Mouse (Mus musculus): ENCODE measurements at regions not wholly inside any gene's neighbourhood (a gene's known extent, or its start where the extent isn't known, plus 50 kb on each side); places are given as distances from the start of the nearest gene placed in this dataset.

DNA sequence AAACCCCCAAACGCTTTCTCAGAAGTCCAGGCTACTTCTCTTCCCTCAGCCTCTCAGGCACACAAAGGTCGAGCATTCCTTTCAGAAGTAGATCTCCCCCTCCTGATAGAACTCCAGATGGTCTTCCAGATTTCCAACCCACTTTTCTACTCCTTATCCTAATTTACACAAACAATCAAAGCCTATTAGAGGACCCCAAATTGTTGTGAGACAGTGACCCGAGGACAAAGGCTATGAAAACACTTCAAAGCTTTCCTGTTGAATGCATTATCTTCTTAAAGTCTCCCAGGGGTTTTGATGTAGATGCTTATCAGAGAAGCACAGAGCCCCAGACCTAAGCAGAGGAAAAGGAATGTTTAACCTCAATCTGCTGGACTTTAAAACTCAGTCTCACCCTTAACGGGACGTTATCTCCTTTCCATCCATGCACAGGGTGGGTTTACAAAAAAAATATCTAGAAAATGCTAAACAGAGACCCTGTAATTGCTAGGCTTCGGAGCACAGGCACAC, 370.9 kb downstream of the Galc start:
- Histone ChIP-seq H3K27ac (replicated peaks; ENCODE audit: low read depth, low read length) (no peak overlapping the region), H3K9me3 (ENCODE audit: control insufficient read depth, low read length) (no peaks in the 10 kb centered on the region), H3K4me2 (ENCODE audit: low read depth, low read length) (peak overlapping the region; percentile 43), H3K4me1 (ENCODE audit: control insufficient read depth, insufficient read depth, low read length) (peaks cover 9% of the 10 kb centered on the region), H3K36me3 (ENCODE audit: control insufficient read depth, insufficient read depth, low read length) (no peaks in the 10 kb centered on the region), H3K27me3 (replicated peaks; ENCODE audit: control insufficient read depth, insufficient read depth, low read length) (no peaks in the 10 kb centered on the region), H3K4me3 (ENCODE audit: low read depth, low read length) (peak overlapping the region; percentile 8), H3K9ac (ENCODE audit: low read depth, low read length) (peak overlapping the region; percentile 32; the same call in 1 of the 2 replicates)
- 14% methylated on average over 6 of the region's 6 CpGs for WGBS
- DNase-seq (ENCODE audit: low spot score) (peak; percentile 8), ATAC-seq (ENCODE audit: low read depth) (no peak)

DNA sequence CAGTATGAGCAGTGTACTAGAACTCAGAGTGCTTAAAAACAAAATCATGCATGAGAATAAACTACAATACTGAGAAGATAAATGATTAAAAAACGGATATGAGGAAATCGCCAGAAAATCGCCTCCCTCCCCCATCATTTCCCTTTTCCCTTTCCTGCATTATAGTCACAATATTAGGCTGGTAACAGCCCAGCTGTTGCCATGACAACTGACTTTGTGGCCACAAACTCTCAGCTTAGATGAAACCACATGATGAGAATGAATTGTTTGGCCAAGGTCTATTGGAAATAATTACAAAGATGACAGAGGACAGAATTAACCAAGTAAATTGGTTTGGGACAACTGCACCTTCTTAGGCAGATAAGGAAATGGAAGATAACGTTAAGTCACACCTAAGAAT, 376.8 kb downstream of the Galc start:
- DNase-seq (ENCODE audit: low spot score) (no peak), ATAC-seq (ENCODE audit: low read depth) (no peak)
- no peaks in the 10 kb centered on the region for H3K9me3 ChIP-seq (ENCODE audit: control insufficient read depth, low read length)
- H3K27me3 ChIP-seq (replicated peaks; ENCODE audit: control insufficient read depth, insufficient read depth, low read length) = no peaks in the 10 kb centered on the region
- H3K27ac ChIP-seq (replicated peaks; ENCODE audit: low read depth, low read length) = no peak overlapping the region
- H3K4me1 ChIP-seq (ENCODE audit: control insufficient read depth, insufficient read depth, low read length) = no peaks in the 10 kb centered on the region
- no peaks in the 10 kb centered on the region for H3K36me3 ChIP-seq (ENCODE audit: control insufficient read depth, insufficient read depth, low read length)
- no peak overlapping the region for H3K9ac ChIP-seq (ENCODE audit: low read depth, low read length)
- no peak overlapping the region for H3K4me3 ChIP-seq (ENCODE audit: low read depth, low read length)
- WGBS = 82% methylated on average over 4 of the region's 4 CpGs
- no peak overlapping the region for H3K4me2 ChIP-seq (ENCODE audit: low read depth, low read length)

DNA sequence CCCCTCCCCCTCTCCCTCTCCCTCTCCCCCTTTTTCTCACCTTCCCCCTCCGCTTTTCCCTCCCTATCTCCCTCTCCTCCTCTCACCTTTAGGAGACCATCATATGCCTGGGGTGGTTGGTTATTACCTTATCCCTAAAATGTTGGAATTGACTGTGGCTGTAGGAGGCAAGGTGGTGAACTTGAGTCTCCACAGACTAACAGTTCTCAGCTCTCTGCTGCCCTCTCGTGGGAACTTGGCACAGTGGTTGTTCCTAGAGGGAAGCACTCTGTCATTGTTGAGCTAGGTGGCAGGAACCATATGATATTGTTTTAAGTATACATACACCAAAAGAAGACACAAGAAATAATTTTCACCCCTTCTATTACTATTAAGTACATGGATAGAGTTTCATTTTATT, 386.9 kb downstream of the Galc start:
- ATAC-seq (ENCODE audit: low read depth) = peak; percentile 76; the same call in 1 of the 2 replicates

DNA sequence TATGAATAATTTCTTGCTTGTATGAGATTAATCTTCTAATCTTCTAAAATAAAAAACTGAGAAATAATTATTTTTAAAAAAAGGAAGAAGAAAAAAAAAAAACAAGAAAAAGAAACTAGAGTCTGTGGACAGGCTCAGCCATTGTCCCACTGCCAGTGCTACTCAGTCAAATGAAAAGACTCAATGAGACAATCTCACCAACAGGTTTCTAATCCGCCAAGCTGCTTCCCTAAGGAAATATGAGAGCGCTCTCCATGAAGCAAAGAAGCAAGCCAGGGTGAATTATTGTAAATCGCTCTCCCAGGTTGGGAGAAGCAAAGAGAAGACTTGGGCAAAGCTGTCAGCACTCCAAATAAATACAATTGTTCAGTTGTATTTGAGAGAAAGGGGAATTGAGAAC, 396.3 kb downstream of the Galc start:
- WGBS = 70% methylated on average over 3 of the region's 3 CpGs
- Histone ChIP-seq H3K36me3 (ENCODE audit: control insufficient read depth, insufficient read depth, low read length) (no peaks in the 10 kb centered on the region), H3K27me3 (replicated peaks; ENCODE audit: control insufficient read depth, insufficient read depth, low read length) (no peaks in the 10 kb centered on the region), H3K4me1 (ENCODE audit: control insufficient read depth, insufficient read depth, low read length) (no peaks in the 10 kb centered on the region), H3K9me3 (ENCODE audit: control insufficient read depth, low read length) (no peaks in the 10 kb centered on the region), H3K27ac (replicated peaks; ENCODE audit: low read depth, low read length) (no peak overlapping the region), H3K4me3 (ENCODE audit: low read depth, low read length) (no peak overlapping the region), H3K9ac (ENCODE audit: low read depth, low read length) (no peak overlapping the region), H3K4me2 (ENCODE audit: low read depth, low read length) (no peak overlapping the region)
- DNase-seq (ENCODE audit: low spot score) (peak; percentile 8), ATAC-seq (ENCODE audit: low read depth) (no peak)

More for the DNA sequence above, 386.9 kb downstream of the Galc start:
- Histone ChIP-seq H3K4me3 (ENCODE audit: low read depth, low read length) (no peak overlapping the region), H3K4me2 (ENCODE audit: low read depth, low read length) (no peak overlapping the region), H3K27ac (replicated peaks; ENCODE audit: low read depth, low read length) (no peak overlapping the region), H3K9me3 (ENCODE audit: control insufficient read depth, low read length) (no peaks in the 10 kb centered on the region), H3K36me3 (ENCODE audit: control insufficient read depth, insufficient read depth, low read length) (no peaks in the 10 kb centered on the region), H3K9ac (ENCODE audit: low read depth, low read length) (no peak overlapping the region), H3K4me1 (ENCODE audit: control insufficient read depth, insufficient read depth, low read length) (no peaks in the 10 kb centered on the region), H3K27me3 (replicated peaks; ENCODE audit: control insufficient read depth, insufficient read depth, low read length) (no peaks in the 10 kb centered on the region)
- WGBS = 8% methylated on average over 2 of the region's 2 CpGs
- DNase-seq (ENCODE audit: low spot score) = peak; percentile 84

DNA sequence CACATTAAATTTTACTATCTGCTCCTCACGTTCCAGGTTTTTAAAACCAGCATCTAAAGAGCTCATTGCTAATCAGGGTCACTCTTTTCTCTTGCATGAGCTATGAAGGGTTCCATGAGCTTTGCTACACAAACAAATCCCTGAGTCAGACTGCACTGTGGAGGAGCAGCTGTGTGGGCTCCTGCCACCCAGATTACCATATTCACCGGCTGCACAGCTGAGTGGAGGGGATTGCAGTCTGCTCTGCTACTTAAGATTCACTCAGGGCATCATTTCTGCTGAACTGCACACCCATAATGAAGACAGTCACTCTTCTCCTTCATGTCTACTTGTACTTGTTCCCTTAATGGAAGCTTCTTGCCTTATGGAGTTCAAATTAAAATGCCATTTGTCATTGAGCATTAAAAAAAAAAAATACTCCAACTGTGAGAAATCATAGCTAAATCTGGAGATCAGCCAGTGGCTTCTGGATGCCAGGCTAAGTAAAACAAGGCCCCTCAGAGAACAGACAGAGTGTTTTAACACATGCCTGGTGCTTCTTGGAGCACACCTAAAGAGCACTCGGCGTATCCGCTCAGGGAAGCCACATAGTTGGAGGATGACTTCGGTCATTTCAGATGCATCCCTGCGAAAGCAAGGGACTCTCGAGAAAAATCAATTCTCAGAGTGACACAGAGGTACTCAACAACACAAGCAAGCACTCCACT, 422.9 kb downstream of the Galc start:
- H3K27me3 ChIP-seq (replicated peaks; ENCODE audit: control insufficient read depth, insufficient read depth, low read length) = no peaks in the 10 kb centered on the region
- H3K9ac ChIP-seq (ENCODE audit: low read depth, low read length) = no peak overlapping the region
- no peak overlapping the region for H3K27ac ChIP-seq (replicated peaks; ENCODE audit: low read depth, low read length)
- no peak overlapping the region for H3K4me2 ChIP-seq (ENCODE audit: low read depth, low read length)
- H3K4me1 ChIP-seq (ENCODE audit: control insufficient read depth, insufficient read depth, low read length) = no peaks in the 10 kb centered on the region
- ATAC-seq (ENCODE audit: low read depth) = no peak; the same call in 1 of the 2 replicates
- H3K4me3 ChIP-seq (ENCODE audit: low read depth, low read length) = no peak overlapping the region
- no peaks in the 10 kb centered on the region for H3K9me3 ChIP-seq (ENCODE audit: control insufficient read depth, low read length)
- 83% methylated on average over 8 of the region's 8 CpGs for WGBS
- peak; percentile 31 for DNase-seq (ENCODE audit: low spot score)
- H3K36me3 ChIP-seq (ENCODE audit: control insufficient read depth, insufficient read depth, low read length) = no peaks in the 10 kb centered on the region

DNA sequence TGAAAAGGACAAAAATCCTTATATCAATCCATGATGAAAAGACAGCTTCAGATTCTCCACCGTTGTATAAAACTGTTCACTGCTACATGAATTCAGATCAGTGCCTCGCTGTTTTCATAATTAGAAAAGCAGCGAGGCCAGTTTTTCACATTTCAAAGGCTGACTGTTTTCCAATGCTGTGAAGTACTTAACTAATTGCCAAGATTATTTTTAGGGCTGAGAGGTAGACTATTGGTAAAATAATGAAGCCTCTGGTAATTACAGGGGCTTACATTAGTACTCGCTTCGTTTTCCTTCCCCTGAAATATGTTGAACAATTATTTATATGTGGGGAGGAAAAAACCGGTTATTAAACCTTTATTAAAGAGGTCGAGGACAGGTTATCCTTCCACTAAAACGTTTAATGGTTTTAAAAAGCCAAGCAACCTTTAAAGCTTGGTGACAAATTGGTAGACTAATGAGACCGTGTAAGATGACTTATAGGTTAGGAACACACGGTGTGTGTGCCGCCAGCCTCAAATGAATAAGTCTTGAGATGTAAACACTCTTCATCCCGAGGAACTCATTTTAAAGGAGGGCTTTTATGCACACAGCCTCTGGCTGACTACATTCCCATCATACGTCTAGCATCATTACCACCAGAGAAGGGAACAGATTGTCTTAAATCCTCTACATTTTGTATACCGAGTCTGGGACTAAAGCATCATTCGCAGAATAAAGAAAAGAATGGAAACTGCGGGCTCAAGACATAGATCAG, 465.7 kb downstream of the Galc start:
- whole genome bisulfite sequencing = 78% methylated on average over 16 of the region's 16 CpGs
- ATAC-seq (ENCODE audit: low read depth) = no peak

DNA sequence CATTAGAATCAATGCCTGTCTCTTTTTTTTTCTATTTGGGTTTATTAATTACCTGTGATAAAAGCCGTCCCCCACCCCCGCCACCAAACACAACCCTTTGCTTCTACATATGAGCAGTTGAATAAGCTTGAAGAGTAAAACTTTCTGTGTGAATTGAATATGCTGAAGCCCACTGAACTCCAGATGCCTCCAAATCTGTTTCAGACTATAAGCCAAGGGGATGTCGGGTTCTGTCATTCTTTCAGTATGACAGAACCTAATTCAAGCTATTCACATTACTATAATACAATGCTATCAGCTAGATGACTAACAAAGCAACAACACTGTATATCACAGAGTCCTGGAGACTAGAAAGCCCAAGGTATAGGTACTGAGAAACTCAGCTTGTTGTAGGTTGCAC, 475.8 kb downstream of the Galc start:
- no peak for ATAC-seq (ENCODE audit: low read depth)
- Histone ChIP-seq H3K4me3 (ENCODE audit: low read depth, low read length) (no peak overlapping the region), H3K36me3 (ENCODE audit: control insufficient read depth, insufficient read depth, low read length) (no peaks in the 10 kb centered on the region), H3K27me3 (replicated peaks; ENCODE audit: control insufficient read depth, insufficient read depth, low read length) (no peaks in the 10 kb centered on the region), H3K4me1 (ENCODE audit: control insufficient read depth, insufficient read depth, low read length) (no peaks in the 10 kb centered on the region), H3K9me3 (ENCODE audit: control insufficient read depth, low read length) (no peaks in the 10 kb centered on the region), H3K4me2 (ENCODE audit: low read depth, low read length) (no peak overlapping the region), H3K27ac (replicated peaks; ENCODE audit: low read depth, low read length) (no peak overlapping the region), H3K9ac (ENCODE audit: low read depth, low read length) (no peak overlapping the region)
- DNase-seq (ENCODE audit: low spot score) = no peak
- 80% methylated on average over 3 of the region's 3 CpGs for WGBS

More for the DNA sequence above, 465.7 kb downstream of the Galc start:
- Histone ChIP-seq H3K27ac (replicated peaks; ENCODE audit: low read depth, low read length) (no peak overlapping the region), H3K27me3 (replicated peaks; ENCODE audit: control insufficient read depth, insufficient read depth, low read length) (no peaks in the 10 kb centered on the region), H3K4me2 (ENCODE audit: low read depth, low read length) (no peak overlapping the region), H3K4me3 (ENCODE audit: low read depth, low read length) (no peak overlapping the region), H3K36me3 (ENCODE audit: control insufficient read depth, insufficient read depth, low read length) (no peaks in the 10 kb centered on the region), H3K9ac (ENCODE audit: low read depth, low read length) (no peak overlapping the region), H3K9me3 (ENCODE audit: control insufficient read depth, low read length) (no peaks in the 10 kb centered on the region), H3K4me1 (ENCODE audit: control insufficient read depth, insufficient read depth, low read length) (no peaks in the 10 kb centered on the region)
- no peak for DNase-seq (ENCODE audit: low spot score)

DNA sequence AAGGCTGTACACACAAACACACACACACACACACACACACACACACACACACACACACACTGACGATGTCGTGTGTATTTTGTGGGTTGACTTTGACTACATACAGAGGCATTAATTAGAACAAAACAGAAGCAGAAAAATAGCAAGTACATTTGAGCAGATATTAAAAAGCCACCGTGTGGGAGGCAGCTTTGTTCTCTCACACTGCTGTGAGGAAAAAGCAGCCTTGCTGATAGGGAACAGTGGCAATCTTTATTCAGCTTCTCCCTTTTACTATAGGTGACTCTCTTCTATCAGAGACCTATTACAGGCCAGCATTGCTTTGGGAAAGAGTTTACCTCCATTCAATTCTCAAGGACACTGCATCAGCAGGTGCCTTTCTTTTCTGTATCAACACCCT, 500.1 kb downstream of the Galc start:
- H3K27ac ChIP-seq (replicated peaks; ENCODE audit: low read depth, low read length) = no peak overlapping the region
- 74% methylated on average over 3 of the region's 3 CpGs for WGBS
- ATAC-seq (ENCODE audit: low read depth) (no peak), DNase-seq (ENCODE audit: low spot score) (no peak)
- no peak overlapping the region for H3K4me2 ChIP-seq (ENCODE audit: low read depth, low read length)
- no peak overlapping the region for H3K9ac ChIP-seq (ENCODE audit: low read depth, low read length)
- no peaks in the 10 kb centered on the region for H3K9me3 ChIP-seq (ENCODE audit: control insufficient read depth, low read length)
- H3K4me1 ChIP-seq (ENCODE audit: control insufficient read depth, insufficient read depth, low read length) = no peaks in the 10 kb centered on the region
- H3K4me3 ChIP-seq (ENCODE audit: low read depth, low read length) = no peak overlapping the region
- H3K27me3 ChIP-seq (replicated peaks; ENCODE audit: control insufficient read depth, insufficient read depth, low read length) = no peaks in the 10 kb centered on the region
- no peaks in the 10 kb centered on the region for H3K36me3 ChIP-seq (ENCODE audit: control insufficient read depth, insufficient read depth, low read length)
